Mouse (Mus musculus) CH12.LX (cell line): ENCODE data around the gene Krt28. TPM values are rescaled to one million over a fixed set of nuclear protein-coding genes. Genes with fewer than 3 reads are reported as not detected.

ENCODE experiments used
- DNase-seq: peaks from one replicate; pipeline ENCODE4 v3.0.0-alpha.2; 2013; ENCODE audit errors: extremely low read depth
- H3K27ac ChIP-seq: 2 replicates; pipeline ENCODE4 v1.5.1; 2012; ENCODE audit warnings: low read depth, mild to moderate bottlenecking, control low read depth, moderate library complexity; ENCODE audit not compliant: insufficient read depth
- H3K27me3 ChIP-seq: replicated peaks from 2 replicates; pipeline ENCODE3; 2012; ENCODE audit warnings: inconsistent platforms
- H3K36me3 ChIP-seq, 2 experiments: replicated peaks in 1 of 2; 2 replicates each; pipeline versions ENCODE3 to v1.6.1; 2012; ENCODE audit warnings: inconsistent platforms in 1 of 2, low read length in 1 of 2, mild to moderate bottlenecking in 1 of 2, mixed read lengths in 1 of 2, moderate library complexity in 1 of 2; ENCODE audit not compliant: control insufficient read depth in 1 of 2, insufficient read depth in 1 of 2
- H3K4me1 ChIP-seq, 2 experiments: 2 replicates each; pipeline ENCODE4 v1.6.1; 2012; ENCODE audit warnings: inconsistent platforms in 1 of 2, moderate library complexity in 1 of 2; ENCODE audit not compliant: insufficient read depth in 2 of 2, control insufficient read depth in 1 of 2
- H3K4me2 ChIP-seq: 2 replicates; pipeline ENCODE4 v1.6.1; 2012; ENCODE audit warnings: low read depth, mild to moderate bottlenecking, control low read depth; ENCODE audit not compliant: poor library complexity, insufficient read depth, severe bottlenecking
- H3K4me3 ChIP-seq, 3 experiments: fragments of 150-350 bp in 1 of 3; sonication (generic) in 1 of 3; replicated peaks in 1 of 3; 2 replicates each; pipeline versions ENCODE3 to v1.5.1; 2011 to 2012; ENCODE audit warnings: low read depth in 2 of 3, low read length in 2 of 3, mild to moderate bottlenecking in 2 of 3, moderate library complexity in 2 of 3, control low read depth in 1 of 3, improper control_type of control experiment in 1 of 3, inconsistent platforms in 1 of 3, mixed read lengths in 1 of 3; ENCODE audit not compliant: poor library complexity in 1 of 3
- H3K79me2 ChIP-seq: replicated peaks from 2 replicates; pipeline ENCODE4 v1.6.1; 2012; ENCODE audit warnings: mild to moderate bottlenecking, moderate library complexity; ENCODE audit not compliant: control insufficient read depth, poor library complexity, insufficient read depth, severe bottlenecking; ENCODE audit errors: extremely low read depth
- H3K9ac ChIP-seq: 2 replicates; pipeline ENCODE4 v1.6.1; 2012; ENCODE audit warnings: low read depth, mild to moderate bottlenecking, control low read depth, moderate library complexity; ENCODE audit not compliant: insufficient read depth
- H3K9me3 ChIP-seq: replicated peaks from 2 replicates; pipeline ENCODE3; 2012; ENCODE audit warnings: low read length, inconsistent platforms, mixed read lengths
- BHLHE40 ChIP-seq: IDR thresholded peaks from 2 replicates; pipeline ENCODE4 v1.6.1; 2011; ENCODE audit warnings: mild to moderate bottlenecking, low read depth, low read length, improper control_type of control experiment
- CHD2 ChIP-seq: IDR thresholded peaks from 2 replicates; pipeline ENCODE4 v1.6.1; 2011; ENCODE audit warnings: low read length, improper control_type of control experiment
- E2F4 ChIP-seq: IDR thresholded peaks from 2 replicates; pipeline ENCODE4 v1.6.1; 2011; ENCODE audit warnings: low read depth, low read length, improper control_type of control experiment; ENCODE audit not compliant: insufficient replicate concordance
- ELF1 ChIP-seq: IDR thresholded peaks from 2 replicates; pipeline ENCODE4 v1.6.1; 2014; ENCODE audit warnings: low read depth, mild to moderate bottlenecking, inconsistent platforms, low read length, improper control_type of control experiment
- EP300 ChIP-seq: IDR thresholded peaks from 2 replicates; pipeline ENCODE4 v1.6.1; 2011; ENCODE audit warnings: low read length, improper control_type of control experiment
- ETS1 ChIP-seq: conservative IDR thresholded peaks from 2 replicates; pipeline ENCODE4 v1.6.1; 2012; ENCODE audit warnings: low read depth, mild to moderate bottlenecking, inconsistent platforms, low read length, improper control_type of control experiment, moderate library complexity
- HCFC1 ChIP-seq: IDR thresholded peaks from 2 replicates; pipeline ENCODE4 v1.6.1; 2012; ENCODE audit warnings: low read depth, mild to moderate bottlenecking, inconsistent platforms, low read length, improper control_type of control experiment
- IRF4 ChIP-seq: IDR thresholded peaks from 2 replicates; pipeline ENCODE4 v1.6.1; 2014; ENCODE audit warnings: low read depth, mild to moderate bottlenecking, inconsistent platforms, low read length, improper control_type of control experiment
- JUN ChIP-seq: IDR thresholded peaks from 2 replicates; pipeline ENCODE4 v1.6.1; 2011; ENCODE audit warnings: low read depth, mild to moderate bottlenecking, low read length, improper control_type of control experiment, moderate library complexity; ENCODE audit not compliant: insufficient read depth
- JUND ChIP-seq: conservative IDR thresholded peaks from 2 replicates; pipeline ENCODE4 v1.6.1; 2011; ENCODE audit warnings: low read depth, low read length, improper control_type of control experiment
- KAT2A ChIP-seq: IDR thresholded peaks from 2 replicates; pipeline ENCODE4 v1.6.1; 2012; ENCODE audit warnings: low read length, improper control_type of control experiment, inconsistent platforms; ENCODE audit not compliant: insufficient replicate concordance
- MAFK ChIP-seq: IDR thresholded peaks from 2 replicates; pipeline ENCODE4 v1.6.1; 2011; ENCODE audit warnings: low read length, improper control_type of control experiment; ENCODE audit not compliant: insufficient replicate concordance
- MAX ChIP-seq: IDR thresholded peaks from 2 replicates; pipeline ENCODE4 v1.6.1; 2011; ENCODE audit warnings: low read length, improper control_type of control experiment
- MAZ ChIP-seq: IDR thresholded peaks from 2 replicates; pipeline ENCODE4 v1.6.1; 2012; ENCODE audit warnings: low read depth, mild to moderate bottlenecking, inconsistent platforms, low read length, improper control_type of control experiment, moderate library complexity
- MEF2A ChIP-seq: IDR thresholded peaks from 2 replicates; pipeline ENCODE4 v1.6.1; 2014; ENCODE audit warnings: low read depth, mild to moderate bottlenecking, inconsistent platforms, low read length, improper control_type of control experiment, borderline replicate concordance
- MXI1 ChIP-seq: IDR thresholded peaks from 2 replicates; pipeline ENCODE4 v1.6.1; 2011; ENCODE audit warnings: mild to moderate bottlenecking, low read depth, low read length, improper control_type of control experiment
- MYC ChIP-seq: IDR thresholded peaks from 2 replicates; pipeline ENCODE4 v1.6.1; 2011; ENCODE audit warnings: low read depth, mild to moderate bottlenecking, improper control_type of control experiment, low read length
- NELFE ChIP-seq: IDR thresholded peaks from 2 replicates; pipeline ENCODE4 v1.6.1; 2011; ENCODE audit warnings: low read depth, low read length, improper control_type of control experiment
- NRF1 ChIP-seq: IDR thresholded peaks from 2 replicates; pipeline ENCODE4 v1.6.1; 2014; ENCODE audit warnings: low read depth, mild to moderate bottlenecking, inconsistent platforms, low read length, improper control_type of control experiment, moderate library complexity
- PAX5 ChIP-seq: IDR thresholded peaks from 2 replicates; pipeline ENCODE4 v1.6.1; 2012; ENCODE audit warnings: low read length, inconsistent platforms, mixed read lengths
- POLR2A ChIP-seq: IDR thresholded peaks from 2 replicates; pipeline ENCODE4 v1.6.1; 2011; ENCODE audit warnings: low read depth, mild to moderate bottlenecking, improper control_type of control experiment, low read length
- RAD21 ChIP-seq: IDR thresholded peaks from 2 replicates; pipeline ENCODE4 v1.6.1; 2011; ENCODE audit warnings: low read depth, mild to moderate bottlenecking, low read length, improper control_type of control experiment, moderate library complexity
- RCOR1 ChIP-seq: conservative IDR thresholded peaks from 2 replicates; pipeline ENCODE4 v1.6.1; 2012; ENCODE audit warnings: low read depth, mild to moderate bottlenecking, inconsistent platforms, low read length, improper control_type of control experiment
- SIN3A ChIP-seq: IDR thresholded peaks from 2 replicates; pipeline ENCODE4 v1.6.1; 2012; ENCODE audit warnings: low read length, improper control_type of control experiment, inconsistent platforms
- SMC3 ChIP-seq: IDR thresholded peaks from 2 replicates; pipeline ENCODE4 v1.6.1; 2011; ENCODE audit warnings: low read depth, low read length, improper control_type of control experiment
- TBP ChIP-seq: conservative IDR thresholded peaks from 2 replicates; pipeline ENCODE4 v1.6.1; 2011; ENCODE audit warnings: low read depth, low read length, improper control_type of control experiment
- TCF12 ChIP-seq: IDR thresholded peaks from 2 replicates; pipeline ENCODE4 v1.6.1; 2014; ENCODE audit warnings: low read depth, mild to moderate bottlenecking, inconsistent platforms, low read length, improper control_type of control experiment
- UBTF ChIP-seq: IDR thresholded peaks from 2 replicates; pipeline ENCODE4 v1.6.1; 2012; ENCODE audit warnings: low read depth, mild to moderate bottlenecking, inconsistent platforms, low read length, improper control_type of control experiment, moderate library complexity
- USF1 ChIP-seq: IDR thresholded peaks from 2 replicates; pipeline ENCODE4 v1.6.1; 2014; ENCODE audit warnings: low read depth, mild to moderate bottlenecking, inconsistent platforms, low read length, improper control_type of control experiment
- USF2 ChIP-seq: conservative IDR thresholded peaks from 2 replicates; pipeline ENCODE4 v1.6.1; 2011; ENCODE audit warnings: low read depth, low read length, improper control_type of control experiment
- ZC3H11A ChIP-seq: IDR thresholded peaks from 2 replicates; pipeline ENCODE4 v1.6.1; 2012; ENCODE audit warnings: low read depth, mild to moderate bottlenecking, inconsistent platforms, low read length, improper control_type of control experiment
- ZMIZ1 ChIP-seq: IDR thresholded peaks from 2 replicates; pipeline ENCODE4 v1.6.1; 2012; ENCODE audit warnings: low read depth, mild to moderate bottlenecking, inconsistent platforms, low read length, improper control_type of control experiment
- ZNF384 ChIP-seq: IDR thresholded peaks from 2 replicates; pipeline ENCODE4 v1.6.1; 2012; ENCODE audit warnings: low read depth, low read length, improper control_type of control experiment, inconsistent platforms
- dilution Hi-C: fragments of 300-500 bp; cut with MboI; formaldehyde crosslinking; loops from 2 replicates; pipeline ENCODE4 v1.14.3; 2020; ENCODE audit warnings: low sequenced_read_pairs; ENCODE audit not compliant: extremely low pct_unique_long_range_greater_than_20kb, extremely low pct_ligation_motif_present
- in situ Hi-C: fragments of 300-500 bp; cut with MboI; formaldehyde crosslinking; loops from 3 replicates; pipeline ENCODE4 v1.14.3; 2019; ENCODE audit warnings: low sequenced_read_pairs, low pct_ligation_motif_present, low pct_unique_long_range_greater_than_20kb, mixed read lengths
- polyA plus RNA-seq: library from polyadenylated mRNA; unstranded; fragments of >175 nt; gene quantifications from 2 replicates; pipeline ENCODE4 v1.2.1, GENCODE M21; 2012; ENCODE audit warnings: low read depth; ENCODE audit not compliant: insufficient read length
- total RNA-seq, 2 experiments: library from RNA; depleted of rRNA; stranded (reverse); fragments of 300-350 nt in 1 of 2; fragments of >200 nt in 1 of 2; gene quantifications; 2 replicates each; pipeline ENCODE4 v1.2.3; 2012 to 2014

The Krt28 gene
- total and polyA plus RNA-seq, 3 experiments: 0.13 to 0.14 TPM; not detected in 1

GRCm38 (mm10) chr11:99369853-99370451, 4.8 kb downstream of the Krt28 start:
- Histone ChIP-seq H3K4me3 (peak overlapping the region; percentile 1 to 37 (median 35)), H3K36me3 (no peaks in the 10 kb centered on the region), H3K27me3 (peaks cover 46% of the 10 kb centered on the region), H3K27ac (peak overlapping the region; percentile 62), H3K4me2 (peak overlapping the region; percentile 94)
- dilution Hi-C loops (no loop called here), in situ Hi-C loops (no loop called here)
- DNase-seq: peak; percentile 98
- TF ChIP-seq IRF4 (peak; percentile 86), SIN3A (peak; percentile 72), JUN (peak; percentile 61), POLR2A (peak; percentile 82), EP300 (peak; percentile 80), UBTF (no peak), TBP (peak; percentile 89), BHLHE40 (peak; percentile 100), TCF12 (peak; percentile 82), ETS1 (peak; percentile 98), ZMIZ1 (peak; percentile 48; the same call in 1 of the 2 replicates), KAT2A (0 out of 2 replicates have a peak, but pooled peaks have one; percentile 68), PAX5 (no peak), MAFK (peak; percentile 83), JUND (peak; percentile 66), ZNF384 (peak; percentile 30; the same call in 1 of the 2 replicates), MEF2A (peak; percentile 86), NRF1 (0 out of 2 replicates have a peak, but pooled peaks have one; percentile 18), RCOR1 (peak; percentile 73; the same call in 1 of the 2 replicates), HCFC1 (peak; percentile 80), SMC3 (no peak), ZC3H11A (no peak), ELF1 (peak; percentile 63; the same call in 1 of the 2 replicates), RAD21 (no peak), NELFE (peak; percentile 80), MXI1 (peak; percentile 80), USF1 (peak; percentile 91), USF2 (peak; percentile 91), MYC (peak; percentile 93), CHD2 (no peak; the same call in 1 of the 2 replicates), MAZ (no peak), E2F4 (0 out of 2 replicates have a peak, but pooled peaks have one; percentile 73), MAX (peak; percentile 96)
- TF ChIP-seq, all 38 proteins: peak for 26
- H3K9me3 ChIP-seq: no peaks in the 10 kb centered on the region
- H3K4me1 ChIP-seq: peaks cover 25 to 27% of the 10 kb centered on the region in 2 experiments
- H3K79me2 ChIP-seq: no peaks in the 10 kb centered on the region
- peak overlapping the region; percentile 73 for H3K9ac ChIP-seq
